8 mouse cellular contexts compared by ENCODE assay signal in genomic region chr11:117043524-117043923, GRCm38 (mm10).
DNase-seq lines count a peak whose midpoint lies in the region; ATAC-seq and TF ChIP-seq lines count a peak whose summit lies in the region.

No protein-coding gene starts in this region.

- H3ac ChIP-seq in C2C12 (ENCODE audit: control insufficient read depth, insufficient read length, low read depth), result no peak overlapping the region

- peak; percentile 46; the same call in 1 of the 2 replicates for ATAC-seq in granulocyte monocyte progenitor cell, adult 5-6 weeks (replicated peaks; ENCODE audit: poor library complexity, severe bottlenecking)

- peaks cover 51% of the 10 kb centered on the region for H3K27me3 ChIP-seq in C2C12 (ENCODE audit: control insufficient read depth, insufficient read depth, insufficient read length)

- H3K79me3 ChIP-seq in C2C12 (ENCODE audit: low read depth), result no peaks in the 10 kb centered on the region

- H3K36me3 ChIP-seq in C2C12 (ENCODE audit: control insufficient read depth, insufficient read depth), result no peaks in the 10 kb centered on the region

- peak; percentile 56 for TF ChIP-seq CTCF in C2C12 (IDR thresholded peaks at IDR 0.05; ENCODE audit: control insufficient read depth, insufficient read depth, insufficient read length)

- no peaks in the 10 kb centered on the region for H3K79me2 ChIP-seq in C2C12 (ENCODE audit: control insufficient read depth, insufficient read depth)

- DNase-seq in ZHBTc4 (ENCODE audit: low read depth, low spot score), result peak; percentile 85
- DNase-seq in embryo, embryonic 10.5 days (ENCODE audit: low spot score), result peak; percentile 83
- peak; percentile 86 to 87 for DNase-seq in kidney, postnatal 4 days
- DNase-seq in lung, postnatal 4 days, result peak; percentile 51 to 67
- peak; percentile 83 for DNase-seq in right cerebral cortex, adult 18-20 months
- DNase-seq in urinary bladder, adult 18-20 months (ENCODE audit: low spot score in 2 of 2), result peak; percentile 35 to 69

- no peak overlapping the region for H3K4me3 ChIP-seq in C2C12 (ENCODE audit: insufficient read depth, poor library complexity, severe bottlenecking)

TF ChIP-seq in C2C12, 6 proteins besides CTCF, POLR2A, EP300 and RAD21:
- TF ChIP-seq MYOG (IDR thresholded peaks at IDR 0.05; ENCODE audit: control insufficient read depth, extremely low read depth, insufficient read length) (no peak), FOSL1 (IDR thresholded peaks at IDR 0.05; ENCODE audit: insufficient read depth, low read length, poor library complexity, severe bottlenecking) (no peak), USF1 (IDR thresholded peaks at IDR 0.05; ENCODE audit: low read depth) (no peak), MYOD1 (IDR thresholded peaks at IDR 0.05; ENCODE audit: control insufficient read depth, insufficient read length, low read depth) (no peak), MAX (IDR thresholded peaks at IDR 0.05) (no peak), CEBPB (IDR thresholded peaks at IDR 0.05; ENCODE audit: low read depth) (no peak)
